Mouse (Mus musculus): Measurements from ENCODE around the gene Med12l.
"Not testable (repeated sequence)": the region's sequence is repeated elsewhere in the genome, so short reads cannot be mapped to it uniquely, and the experiment has no call there.

Med12l gene

GRCm38 (mm10) chr3:59022971-59023370, 17.3 kb downstream of the Med12l start:
- DNase-seq (ENCODE audit: low spot score): no peak

GRCm38 (mm10) chr3:59024531-59025192, 19.0 kb downstream of the Med12l start:
- no peak for DNase-seq (ENCODE audit: low spot score)

GRCm38 (mm10) chr3:59025193-59025535, 19.5 kb downstream of the Med12l start:
- no peak for DNase-seq (ENCODE audit: low spot score)

- DNase-seq (ENCODE audit: low spot score): no peak
Measured at GRCm38 (mm10) chr3:59028696-59029095, 23.1 kb downstream of the Med12l start.

GRCm38 (mm10) chr3:59030986-59031385, 25.4 kb downstream of the Med12l start:
- DNase-seq (ENCODE audit: low spot score): no peak

GRCm38 (mm10) chr3:59041487-59041886, 35.9 kb downstream of the Med12l start:
- DNase-seq (ENCODE audit: low spot score): no peak

- DNase-seq (ENCODE audit: low spot score): no peak
Measured at GRCm38 (mm10) chr3:59054834-59055535, 49.4 kb downstream of the Med12l start.

- DNase-seq (ENCODE audit: low spot score): no peak
Measured at GRCm38 (mm10) chr3:59059022-59059541, 53.5 kb downstream of the Med12l start.

GRCm38 (mm10) chr3:59060131-59060530, 54.5 kb downstream of the Med12l start:
- no peak for DNase-seq (ENCODE audit: low spot score)

- no peak for DNase-seq (ENCODE audit: low spot score)
Measured at GRCm38 (mm10) chr3:59062141-59062540, 56.5 kb downstream of the Med12l start.

- no peak for DNase-seq (ENCODE audit: low spot score)
Measured at GRCm38 (mm10) chr3:59063431-59063830, 57.8 kb downstream of the Med12l start.

GRCm38 (mm10) chr3:59065937-59066336, 60.3 kb downstream of the Med12l start:
- DNase-seq (ENCODE audit: low spot score): no peak

- no peak for DNase-seq (ENCODE audit: low spot score)
Measured at GRCm38 (mm10) chr3:59066558-59067294, 61.1 kb downstream of the Med12l start.

- DNase-seq (ENCODE audit: low spot score): not testable (repeated sequence)
Measured at GRCm38 (mm10) chr3:59069071-59069470, 63.4 kb downstream of the Med12l start.

GRCm38 (mm10) chr3:59077278-59077677, 71.7 kb downstream of the Med12l start:
- DNase-seq (ENCODE audit: low spot score): no peak

- no peak for DNase-seq (ENCODE audit: low spot score)
Measured at GRCm38 (mm10) chr3:59078585-59078984, 73.0 kb downstream of the Med12l start.

- no peak for DNase-seq (ENCODE audit: low spot score)
Measured at GRCm38 (mm10) chr3:59079327-59079726, 73.7 kb downstream of the Med12l start.

- no peak for DNase-seq (ENCODE audit: low spot score)
Measured at GRCm38 (mm10) chr3:59080293-59080916, 74.8 kb downstream of the Med12l start.

- no peak for DNase-seq (ENCODE audit: low spot score)
Measured at GRCm38 (mm10) chr3:59080919-59081318, 75.3 kb downstream of the Med12l start.

- no peak for DNase-seq (ENCODE audit: low spot score)
Measured at GRCm38 (mm10) chr3:59092702-59093101, 87.1 kb downstream of the Med12l start.

GRCm38 (mm10) chr3:59097421-59097820, 91.8 kb downstream of the Med12l start:
- no peak for DNase-seq (ENCODE audit: low spot score)

GRCm38 (mm10) chr3:59098540-59098939, 92.9 kb downstream of the Med12l start:
- DNase-seq (ENCODE audit: low spot score): no peak

All from ovary, postnatal 10 days (tissue).